Mouse (Mus musculus): Measurements from ENCODE around the gene Uqcrh. TPM values are rescaled to one million over a fixed set of nuclear protein-coding genes. Genes with fewer than 3 reads are reported as not detected.

The Uqcrh gene
- total and polyA plus RNA-seq, 2 experiments from 2014 or later: 1,032 to 2,231 TPM

GRCm38 (mm10) chr4:116042186-116042585 lies 32.7 kb downstream of the Uqcrh start:
- no peak overlapping the region for H3K4me2 ChIP-seq (ENCODE audit: low read depth, low read length)
- no peak for DNase-seq (ENCODE audit: low spot score)
- ATAC-seq (ENCODE audit: insufficient read depth, low read depth): no peak
- H3K4me3 ChIP-seq (ENCODE audit: low read depth, low read length): no peak overlapping the region
- no peak for TF ChIP-seq EP300 (IDR thresholded peaks at IDR 0.05; ENCODE audit: low read depth)
- no peak for TF ChIP-seq CTCF (IDR thresholded peaks at IDR 0.05; ENCODE audit: low read depth)
- WGBS: 71% methylated on average over 3 of the region's 3 CpGs
- peaks cover 53% of the 10 kb centered on the region for H3K36me3 ChIP-seq (replicated peaks; ENCODE audit: control insufficient read depth, insufficient read depth, low read length)
- no peaks in the 10 kb centered on the region for H3K4me1 ChIP-seq (ENCODE audit: control insufficient read depth, insufficient read depth)
- H3K9me3 ChIP-seq (replicated peaks; ENCODE audit: control insufficient read depth, low read length): no peaks in the 10 kb centered on the region
- H3K9ac ChIP-seq (replicated peaks; ENCODE audit: low read depth, low read length): no peak overlapping the region
- H3K27me3 ChIP-seq (ENCODE audit: control insufficient read depth, insufficient read depth, low read length): no peaks in the 10 kb centered on the region
- H3K27ac ChIP-seq (ENCODE audit: low read depth): no peak overlapping the region

DNA sequence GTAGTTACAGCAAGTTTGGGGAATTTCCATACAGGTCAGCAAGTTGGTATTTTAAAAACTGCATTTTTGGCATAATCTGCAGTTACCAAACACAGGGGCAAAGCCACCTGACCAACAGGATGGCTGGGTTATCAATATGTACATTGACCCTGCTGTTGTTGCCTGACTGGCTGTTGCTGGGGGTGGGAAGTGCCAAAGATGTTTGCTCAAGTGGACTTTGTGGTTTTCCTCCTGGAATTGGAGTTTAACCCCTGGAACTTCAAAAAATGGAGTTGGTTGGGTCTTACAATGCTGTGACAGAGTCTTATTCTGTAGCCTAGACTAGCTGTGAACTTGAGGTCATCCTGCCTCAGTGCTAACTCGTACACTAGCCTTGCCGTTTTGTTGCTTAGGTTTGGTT lies 34.4 kb downstream of the Uqcrh start:
- DNase-seq (ENCODE audit: low spot score) (no peak), ATAC-seq (ENCODE audit: insufficient read depth, low read depth) (no peak)
- 93% methylated on average over 2 of the region's 2 CpGs for WGBS
- H3K4me3 ChIP-seq (ENCODE audit: low read depth, low read length): no peak overlapping the region
- no peaks in the 10 kb centered on the region for H3K27me3 ChIP-seq (ENCODE audit: control insufficient read depth, insufficient read depth, low read length)
- H3K9ac ChIP-seq (replicated peaks; ENCODE audit: low read depth, low read length): no peak overlapping the region
- TF ChIP-seq CTCF (IDR thresholded peaks at IDR 0.05; ENCODE audit: low read depth): no peak
- no peak for TF ChIP-seq EP300 (IDR thresholded peaks at IDR 0.05; ENCODE audit: low read depth)
- H3K9me3 ChIP-seq (replicated peaks; ENCODE audit: control insufficient read depth, low read length): no peaks in the 10 kb centered on the region
- H3K27ac ChIP-seq (ENCODE audit: low read depth): no peak overlapping the region
- peaks cover 54% of the 10 kb centered on the region for H3K36me3 ChIP-seq (replicated peaks; ENCODE audit: control insufficient read depth, insufficient read depth, low read length)
- H3K4me1 ChIP-seq (ENCODE audit: control insufficient read depth, insufficient read depth): no peaks in the 10 kb centered on the region
- H3K4me2 ChIP-seq (ENCODE audit: low read depth, low read length): no peak overlapping the region

DNA sequence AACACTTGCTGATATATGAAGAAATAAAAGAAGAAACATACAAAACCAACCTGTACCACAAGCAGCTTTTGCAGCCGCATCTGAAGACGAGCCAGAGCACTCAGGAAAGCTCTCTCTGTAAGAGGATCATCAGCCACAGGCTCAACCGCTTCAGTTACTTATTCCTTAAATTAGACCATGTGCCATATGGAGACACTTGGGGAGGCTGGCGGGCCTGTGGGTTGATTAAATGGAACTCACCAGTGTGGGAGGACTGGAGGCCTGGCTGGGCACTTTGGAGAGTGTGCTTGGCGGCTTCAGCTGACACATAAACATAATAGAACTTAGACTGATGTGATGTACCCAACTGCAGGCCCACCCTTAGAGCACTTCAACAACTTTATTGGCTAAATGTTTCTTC lies 41.5 kb downstream of the Uqcrh start:
- Histone ChIP-seq H3K27me3 (ENCODE audit: control insufficient read depth, insufficient read depth, low read length) (no peaks in the 10 kb centered on the region), H3K9me3 (replicated peaks; ENCODE audit: control insufficient read depth, low read length) (no peaks in the 10 kb centered on the region), H3K4me2 (ENCODE audit: low read depth, low read length) (no peak overlapping the region), H3K4me3 (ENCODE audit: low read depth, low read length) (no peak overlapping the region), H3K27ac (ENCODE audit: low read depth) (no peak overlapping the region), H3K36me3 (replicated peaks; ENCODE audit: control insufficient read depth, insufficient read depth, low read length) (peaks cover 47% of the 10 kb centered on the region), H3K4me1 (ENCODE audit: control insufficient read depth, insufficient read depth) (no peaks in the 10 kb centered on the region), H3K9ac (replicated peaks; ENCODE audit: low read depth, low read length) (no peak overlapping the region)
- DNase-seq (ENCODE audit: low spot score) (no peak), ATAC-seq (ENCODE audit: insufficient read depth, low read depth) (no peak)
- TF ChIP-seq CTCF (IDR thresholded peaks at IDR 0.05; ENCODE audit: low read depth) (no peak), EP300 (IDR thresholded peaks at IDR 0.05; ENCODE audit: low read depth) (no peak)
- 86% methylated on average over 5 of the region's 5 CpGs for WGBS

GRCm38 (mm10) chr4:116032906-116033305 lies 42.0 kb downstream of the Uqcrh start:
- ATAC-seq (ENCODE audit: insufficient read depth, low read depth) (no peak), DNase-seq (ENCODE audit: low spot score) (no peak)
- no peak for TF ChIP-seq CTCF (IDR thresholded peaks at IDR 0.05; ENCODE audit: low read depth)
- no peak for TF ChIP-seq EP300 (IDR thresholded peaks at IDR 0.05; ENCODE audit: low read depth)
- WGBS: 83% methylated on average over 9 of the region's 9 CpGs
- H3K4me2 ChIP-seq (ENCODE audit: low read depth, low read length): no peak overlapping the region
- H3K27ac ChIP-seq (ENCODE audit: low read depth): no peak overlapping the region
- H3K4me3 ChIP-seq (ENCODE audit: low read depth, low read length): no peak overlapping the region
- H3K36me3 ChIP-seq (replicated peaks; ENCODE audit: control insufficient read depth, insufficient read depth, low read length): peaks cover 43% of the 10 kb centered on the region
- no peaks in the 10 kb centered on the region for H3K27me3 ChIP-seq (ENCODE audit: control insufficient read depth, insufficient read depth, low read length)
- no peaks in the 10 kb centered on the region for H3K9me3 ChIP-seq (replicated peaks; ENCODE audit: control insufficient read depth, low read length)
- H3K9ac ChIP-seq (replicated peaks; ENCODE audit: low read depth, low read length): no peak overlapping the region
- no peaks in the 10 kb centered on the region for H3K4me1 ChIP-seq (ENCODE audit: control insufficient read depth, insufficient read depth)

DNA sequence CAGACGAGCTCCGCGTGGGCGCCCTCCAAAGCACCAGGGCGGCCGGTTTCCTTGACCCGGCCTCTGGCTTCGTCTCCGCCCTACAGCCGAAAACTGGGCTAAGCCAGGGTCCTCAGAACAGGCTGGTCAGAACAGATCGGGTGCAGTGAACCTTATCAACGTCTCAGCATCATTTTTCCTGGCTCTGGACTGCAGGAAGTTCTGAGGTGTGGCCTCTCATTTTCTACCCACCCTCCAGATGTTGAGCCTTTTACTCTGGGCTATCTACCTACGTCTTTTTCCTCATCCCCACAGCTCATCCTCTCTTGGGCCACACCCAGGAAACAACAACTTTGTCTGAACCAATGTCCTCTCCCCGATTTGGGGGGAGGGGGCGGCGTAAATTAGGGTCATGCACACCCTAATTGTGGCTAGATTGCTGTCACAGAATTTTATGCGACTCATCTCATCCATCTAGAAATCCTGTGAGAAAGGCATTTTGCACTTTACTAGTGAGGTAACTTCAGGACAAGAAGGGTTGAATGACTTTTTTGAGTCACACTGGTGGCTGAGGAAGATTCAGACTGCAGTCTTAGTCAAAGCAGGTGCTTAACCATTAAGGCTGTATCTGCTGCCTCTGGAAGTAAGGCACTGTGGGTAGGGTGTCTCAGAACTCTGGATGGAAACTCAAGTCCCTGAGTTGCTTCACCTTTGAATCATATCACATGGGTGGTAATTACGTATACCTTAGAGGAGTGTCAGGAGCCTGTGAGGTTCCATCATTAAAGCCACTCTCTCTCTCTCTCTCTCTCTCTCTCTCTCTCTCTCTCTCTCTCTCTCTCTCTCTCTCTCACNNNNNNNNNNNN lies 56.7 kb downstream of the Uqcrh start, which contains the start of gene Faah:
TSS of gene Faah (minus strand) at position 25 of the 845 bp plus-strand sequence.
- H3K9me3 ChIP-seq (replicated peaks; ENCODE audit: control insufficient read depth, low read length): no peaks in the 10 kb centered on the region
- peak within 1 kb of the TSS; percentile 99 for H3K4me2 ChIP-seq (ENCODE audit: low read depth, low read length)
- WGBS: 16% methylated on average over 18 of the region's 18 CpGs
- H3K36me3 ChIP-seq (replicated peaks; ENCODE audit: control insufficient read depth, insufficient read depth, low read length): no peaks in the 10 kb centered on the region
- H3K9ac ChIP-seq (replicated peaks; ENCODE audit: low read depth, low read length): peak within 1 kb of the TSS; percentile 55
- H3K27me3 ChIP-seq (ENCODE audit: control insufficient read depth, insufficient read depth, low read length): peaks cover 40% of the 10 kb centered on the region
- DNase-seq (ENCODE audit: low spot score) (no peak), ATAC-seq (ENCODE audit: insufficient read depth, low read depth) (peak; percentile 36; the same call in 1 of the 2 replicates)
- peak within 1 kb of the TSS; percentile 64 for H3K4me3 ChIP-seq (ENCODE audit: low read depth, low read length)
- TF ChIP-seq CTCF (IDR thresholded peaks at IDR 0.05; ENCODE audit: low read depth): no peak
- TF ChIP-seq EP300 (IDR thresholded peaks at IDR 0.05; ENCODE audit: low read depth): no peak
- no peak within 1 kb of the TSS for H3K27ac ChIP-seq (ENCODE audit: low read depth)
- peaks cover 6% of the 10 kb centered on the region; the same call in 1 of the 2 replicates for H3K4me1 ChIP-seq (ENCODE audit: control insufficient read depth, insufficient read depth)
